Comparison of ENCODE assay signal across 10 mouse cellular contexts in the genomic region with DNA sequence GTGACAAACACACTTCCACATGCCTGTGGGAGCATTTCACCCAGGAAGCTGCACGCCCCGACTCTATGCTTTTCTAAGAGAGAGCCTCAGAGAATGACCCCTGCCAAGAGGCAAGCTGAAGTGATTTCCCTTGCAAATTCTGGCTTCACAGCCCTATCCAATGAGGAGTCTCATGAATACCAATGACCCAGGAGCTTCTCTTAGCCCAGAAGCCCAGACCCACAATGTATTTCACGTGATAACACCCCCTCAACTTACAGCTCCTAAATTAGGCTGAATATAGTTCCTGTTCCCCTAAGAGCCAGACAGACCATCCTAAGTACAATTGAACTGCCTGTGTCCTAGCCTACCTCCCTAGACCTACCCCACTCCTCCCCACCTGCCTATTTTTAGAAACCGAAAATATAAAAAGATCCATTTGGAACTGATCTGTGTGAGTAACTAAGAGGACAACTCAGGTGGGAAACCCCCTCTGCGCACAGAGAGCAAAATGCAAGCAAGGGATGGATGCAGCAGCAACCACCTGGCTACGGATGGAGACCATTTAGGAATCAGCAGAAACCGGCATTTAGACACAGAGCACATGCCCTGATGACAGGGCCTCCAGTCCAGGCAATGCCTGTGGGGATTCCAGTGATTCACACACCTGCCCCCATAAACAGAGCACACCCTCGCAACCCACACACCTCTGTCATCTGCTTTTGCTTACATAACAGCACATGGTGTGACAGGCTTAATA. TPM values are rescaled to one million over a fixed set of nuclear protein-coding genes. Genes with fewer than 3 reads are reported as not detected.
DNase-seq lines count a peak whose midpoint lies in the region; ATAC-seq and TF ChIP-seq lines count a peak whose summit lies in the region.
"Had no signal": no experiment of that assay in that cellular context is flagged by ENCODE, and none has a peak within 500 bp of the region (broad histone marks: within the 10 kb centered on the region; RNA-seq: fewer than 3 reads in every experiment).

No protein-coding gene starts in this region.

- WGBS in forebrain, embryonic 14.5 days = 53% methylated on average over 8 of the region's 8 CpGs
- 34% methylated on average over 8 of the region's 8 CpGs for WGBS in midbrain, embryonic 15.5 days
- 66% methylated on average over 8 of the region's 8 CpGs for WGBS in stomach, postnatal 0 days

- ATAC-seq in forebrain, embryonic 14.5 days = no peak
- ATAC-seq in midbrain, embryonic 15.5 days (replicated peaks) = no peak
- no peak for ATAC-seq in stomach, postnatal 0 days (ENCODE audit: low FRiP score, low TSS enrichment)

- DNase-seq in layer of hippocampus, postnatal 10 days (ENCODE audit: low spot score in 2 of 2) = peak; percentile 22 to 37
- DNase-seq in layer of hippocampus, postnatal 25 days (ENCODE audit: extremely low spot score in 1 of 2, low spot score in 1 of 2) = no peak
- DNase-seq in cerebellum, adult 9-10 months = peak; percentile 35
- peak; percentile 17 for DNase-seq in forebrain, embryonic 14.5 days (ENCODE audit: low spot score)
- DNase-seq in stomach, postnatal 0 days (ENCODE audit: low spot score) = no peak
- DNase-seq in kidney, postnatal 14 days = no peak
- DNase-seq: thymus, postnatal 25 days had no signal

- no peak for TF ChIP-seq CTCF in stomach, postnatal 0 days (IDR thresholded peaks at IDR 0.05; ENCODE audit: low read depth)

- H3K4me3 ChIP-seq in forebrain, embryonic 14.5 days (ENCODE audit: low read depth, low read length) = 0 out of 2 replicates have a peak overlapping the region, but pooled peaks have one; percentile 0
- peak overlapping the region; percentile 77 for H3K4me3 ChIP-seq in midbrain, embryonic 15.5 days
- no peak overlapping the region for H3K4me3 ChIP-seq in stomach, postnatal 0 days (ENCODE audit: low read depth, low read length)
- H3K4me3 ChIP-seq: embryonic facial prominence, embryonic 13.5 days; limb, embryonic 15.5 days had no signal

- no peaks in the 10 kb centered on the region for H3K9me3 ChIP-seq in forebrain, embryonic 14.5 days (replicated peaks; ENCODE audit: control insufficient read depth, low read length)
- H3K9me3 ChIP-seq in midbrain, embryonic 15.5 days = no peaks in the 10 kb centered on the region
- no peaks in the 10 kb centered on the region for H3K9me3 ChIP-seq in stomach, postnatal 0 days (ENCODE audit: control insufficient read depth, low read length)
- H3K9me3 ChIP-seq: embryonic facial prominence, embryonic 13.5 days; limb, embryonic 15.5 days had no signal

- H3K4me1 ChIP-seq in forebrain, embryonic 14.5 days (ENCODE audit: control insufficient read depth, insufficient read depth, low read length) = peaks cover 20% of the 10 kb centered on the region
- peaks cover 42% of the 10 kb centered on the region for H3K4me1 ChIP-seq in midbrain, embryonic 15.5 days
- peaks cover under 1% of the 10 kb centered on the region; the same call in 1 of the 2 replicates for H3K4me1 ChIP-seq in stomach, postnatal 0 days (replicated peaks; ENCODE audit: control insufficient read depth, insufficient read depth)

- no peak overlapping the region for H3K27ac ChIP-seq in forebrain, embryonic 14.5 days (ENCODE audit: low read depth, low read length)
- H3K27ac ChIP-seq in midbrain, embryonic 15.5 days = peak overlapping the region; percentile 27; the same call in 1 of the 2 replicates
- no peak overlapping the region for H3K27ac ChIP-seq in stomach, postnatal 0 days (replicated peaks)
- H3K27ac ChIP-seq: embryonic facial prominence, embryonic 13.5 days; limb, embryonic 15.5 days had no signal

- no peaks in the 10 kb centered on the region for H3K36me3 ChIP-seq in forebrain, embryonic 14.5 days (ENCODE audit: control insufficient read depth, insufficient read depth, low read length)
- H3K36me3 ChIP-seq in midbrain, embryonic 15.5 days (replicated peaks) = no peaks in the 10 kb centered on the region
- no peaks in the 10 kb centered on the region for H3K36me3 ChIP-seq in stomach, postnatal 0 days (ENCODE audit: control insufficient read depth, insufficient read depth, low read length)
- H3K36me3 ChIP-seq: embryonic facial prominence, embryonic 13.5 days; limb, embryonic 15.5 days had no signal

- H3K9ac ChIP-seq in forebrain, embryonic 14.5 days (ENCODE audit: low read length) = no peak overlapping the region
- peak overlapping the region; percentile 25; the same call in 1 of the 2 replicates for H3K9ac ChIP-seq in midbrain, embryonic 15.5 days
- H3K9ac ChIP-seq in stomach, postnatal 0 days (ENCODE audit: low read length) = no peak overlapping the region
- H3K9ac ChIP-seq: embryonic facial prominence, embryonic 13.5 days; limb, embryonic 15.5 days had no signal

- H3K4me2 ChIP-seq in forebrain, embryonic 14.5 days (ENCODE audit: low read length) = peak overlapping the region; percentile 95
- peak overlapping the region; percentile 94 for H3K4me2 ChIP-seq in midbrain, embryonic 15.5 days
- H3K4me2 ChIP-seq in stomach, postnatal 0 days (replicated peaks; ENCODE audit: low read depth) = no peak overlapping the region
- H3K4me2 ChIP-seq: limb, embryonic 15.5 days had no signal

- H3K27me3 ChIP-seq in forebrain, embryonic 14.5 days (replicated peaks; ENCODE audit: control insufficient read depth, insufficient read depth, low read length) = no peaks in the 10 kb centered on the region
- peaks cover 3% of the 10 kb centered on the region; the same call in 1 of the 2 replicates for H3K27me3 ChIP-seq in midbrain, embryonic 15.5 days (replicated peaks)
- peaks cover 3% of the 10 kb centered on the region; the same call in 1 of the 2 replicates for H3K27me3 ChIP-seq in stomach, postnatal 0 days (ENCODE audit: control insufficient read depth, insufficient read depth, low read length)

- TF ChIP-seq EP300 in stomach, postnatal 0 days (optimal IDR thresholded peaks at IDR 0.05) = no peak

RNA-seq across cellular contexts. Expression of gene Dgki, which starts 2.1 kb away (rescaled TPM):
- total RNA-seq in layer of hippocampus, postnatal 10 days (2021) = 10 to 100 TPM; 50.6 to 59.6 TPM
- total RNA-seq in layer of hippocampus, postnatal 25 days (2021) = 10 to 100 TPM; 71.2 to 81.8 TPM
- 3.8 and 7.5 TPM in 2 replicates for polyA plus RNA-seq in forebrain, embryonic 14.5 days (2014; fragmentation: Nextera tagmentation; extraction: Ambion mirVana)
- polyA plus RNA-seq in midbrain, embryonic 15.5 days (2015; fragmentation: Nextera tagmentation; extraction: Ambion mirVana) = 6.9 and 8.9 TPM in 2 replicates
- polyA plus RNA-seq in stomach, postnatal 0 days (2015; fragmentation: Nextera tagmentation; extraction: Ambion mirVana) = 0.39 and 0.56 TPM in 2 replicates

Comparison
In these comparisons a context has a peak if more than half of its experiments do, and no peak if none do; other contexts are left out.
1. DNase-seq: peak in layer of hippocampus, postnatal 10 days (2 of 2), cerebellum, adult 9-10 months (single experiment) and forebrain, embryonic 14.5 days (single experiment); none in layer of hippocampus, postnatal 25 days (0 of 2), stomach, postnatal 0 days (single experiment) and kidney, postnatal 14 days (single experiment).